Mouse (Mus musculus) embryonic facial prominence, embryonic 10.5 days (tissue): ENCODE measurements around the gene Myadml2. TPM values are rescaled to one million over a fixed set of nuclear protein-coding genes. Genes with fewer than 3 reads are reported as not detected.
A peak's percentile ranks its signal among the peaks of the same experiment; 100 is the strongest.

ENCODE experiments used
- DNase-seq: peaks from one replicate; pipeline ENCODE4 v3.0.0-alpha.2; 2017; ENCODE audit warnings: low spot score
- H3K27ac ChIP-seq: fragments of 300-500 bp; sonication (generic); replicated peaks from 2 replicates; pipeline ENCODE4 v1.5.1; 2016; ENCODE audit warnings: mild to moderate bottlenecking
- H3K27me3 ChIP-seq: fragments of 300-500 bp; sonication (generic); replicated peaks from 2 replicates; pipeline ENCODE4 v1.6.1; 2016; ENCODE audit warnings: low read depth, mild to moderate bottlenecking; ENCODE audit not compliant: poor library complexity, severe bottlenecking
- H3K36me3 ChIP-seq: fragments of 300-500 bp; sonication (generic); replicated peaks from 2 replicates; pipeline ENCODE4 v1.6.1; 2016; ENCODE audit warnings: mild to moderate bottlenecking, moderate library complexity
- H3K4me1 ChIP-seq: fragments of 300-500 bp; sonication (generic); 2 replicates; pipeline ENCODE4 v1.6.1; 2016
- H3K4me3 ChIP-seq: fragments of 300-500 bp; sonication (generic); 2 replicates; pipeline ENCODE4 v1.5.1; 2016; ENCODE audit warnings: mild to moderate bottlenecking, moderate library complexity
- H3K9me3 ChIP-seq: fragments of 300-500 bp; sonication (generic); 2 replicates; pipeline ENCODE4 v1.6.1; 2016; ENCODE audit warnings: mild to moderate bottlenecking
- WGBS: fragments of 180-500 bp; shearing (Covaris S2); methylation state at CpG from one replicate; pipeline ENCODE4 v1.1.7; 2016; 5-methylcytosine and 5-hydroxymethylcytosine counted together
- polyA plus RNA-seq: library from polyadenylated mRNA; unstranded; fragments of >200 nt; fragmentation: Nextera tagmentation; extraction: Ambion mirVana; gene quantifications from 2 replicates; pipeline ENCODE4 v1.2.1, GENCODE M21; 2016

Gene Myadml2
- polyA plus RNA-seq, 1 experiment from 2014 or later, result not detected

GRCm38 (mm10) chr11:120658876-120659410, 11.0 kb upstream of the Myadml2 start:
- WGBS, result 5% methylated on average over 24 of the region's 24 CpGs
- Histone ChIP-seq H3K27ac (no peak overlapping the region), H3K36me3 (no peaks in the 10 kb centered on the region), H3K4me3 (peak overlapping the region; percentile 60), H3K9me3 (no peaks in the 10 kb centered on the region), H3K4me1 (peaks cover 31% of the 10 kb centered on the region), H3K27me3 (peaks cover 100% of the 10 kb centered on the region)
- DNase-seq, result peak; percentile 84

- H3K27ac ChIP-seq, result no peak overlapping the region
- no peaks in the 10 kb centered on the region for H3K36me3 ChIP-seq
- H3K27me3 ChIP-seq, result peaks cover 86% of the 10 kb centered on the region
- no peaks in the 10 kb centered on the region for H3K9me3 ChIP-seq
- DNase-seq, result no peak
- WGBS, result 84% methylated on average over 4 of the region's 4 CpGs
- peaks cover 31% of the 10 kb centered on the region for H3K4me1 ChIP-seq
- no peak overlapping the region for H3K4me3 ChIP-seq
Measured at GRCm38 (mm10) chr11:120657301-120657700, 9.3 kb upstream of the Myadml2 start.

GRCm38 (mm10) chr11:120654741-120655140, 6.8 kb upstream of the Myadml2 start:
- 71% methylated on average over 3 of the region's 3 CpGs for WGBS
- DNase-seq, result no peak
- no peaks in the 10 kb centered on the region for H3K36me3 ChIP-seq
- H3K4me3 ChIP-seq, result no peak overlapping the region
- no peaks in the 10 kb centered on the region for H3K9me3 ChIP-seq
- peaks cover 13% of the 10 kb centered on the region for H3K4me1 ChIP-seq
- no peak overlapping the region for H3K27ac ChIP-seq
- peaks cover 65% of the 10 kb centered on the region for H3K27me3 ChIP-seq

- 72% methylated on average over 3 of the region's 3 CpGs for WGBS
Measured at GRCm38 (mm10) chr11:120651872-120652271, 3.9 kb upstream of the Myadml2 start.

GRCm38 (mm10) chr11:120647047-120647830, 719 bp downstream of the Myadml2 start:
- Histone ChIP-seq H3K4me3 (peak overlapping the region; percentile 39; the same call in 1 of the 2 replicates), H3K9me3 (no peaks in the 10 kb centered on the region), H3K27ac (no peak overlapping the region), H3K4me1 (peaks cover 30% of the 10 kb centered on the region), H3K27me3 (peaks cover 49% of the 10 kb centered on the region), H3K36me3 (no peaks in the 10 kb centered on the region)
- WGBS, result 81% methylated on average over 35 of the region's 35 CpGs
- no peak for DNase-seq

More at GRCm38 (mm10) chr11:120651872-120652271, 3.9 kb upstream of the Myadml2 start:
- Histone ChIP-seq H3K36me3 (no peaks in the 10 kb centered on the region), H3K27me3 (peaks cover 56% of the 10 kb centered on the region), H3K27ac (no peak overlapping the region), H3K4me3 (no peak overlapping the region), H3K4me1 (peaks cover 12% of the 10 kb centered on the region), H3K9me3 (no peaks in the 10 kb centered on the region)
- no peak for DNase-seq

- peaks cover 43% of the 10 kb centered on the region for H3K4me1 ChIP-seq
- peaks cover 55% of the 10 kb centered on the region for H3K27me3 ChIP-seq
- peak within 1 kb of the TSS; percentile 68 for H3K4me3 ChIP-seq
- DNase-seq, result peak; percentile 96
- WGBS, result under 1% methylated on average over 15 of the region's 15 CpGs
- H3K9me3 ChIP-seq, result no peaks in the 10 kb centered on the region
- no peaks in the 10 kb centered on the region for H3K36me3 ChIP-seq
- peak within 1 kb of the TSS; percentile 83 for H3K27ac ChIP-seq
Measured at GRCm38 (mm10) chr11:120643601-120643987, 4.4 kb downstream of the Myadml2 start, which contains the start of gene Pycr1. TSS of gene Pycr1 (minus strand) at chr11:120643769.

- Histone ChIP-seq H3K36me3 (no peaks in the 10 kb centered on the region), H3K9me3 (no peaks in the 10 kb centered on the region), H3K4me3 (peak overlapping the region; percentile 68), H3K27ac (peak overlapping the region; percentile 83), H3K4me1 (peaks cover 39% of the 10 kb centered on the region), H3K27me3 (peaks cover 52% of the 10 kb centered on the region)
- 4% methylated on average over 18 of the region's 18 CpGs for WGBS
- DNase-seq, result no peak
Measured at GRCm38 (mm10) chr11:120642939-120643600, 4.9 kb downstream of the Myadml2 start.

GRCm38 (mm10) chr11:120641869-120642268, 6.1 kb downstream of the Myadml2 start:
- Histone ChIP-seq H3K4me3 (no peak overlapping the region; the same call in 1 of the 2 replicates), H3K27me3 (peaks cover 40% of the 10 kb centered on the region), H3K4me1 (peaks cover 31% of the 10 kb centered on the region), H3K36me3 (no peaks in the 10 kb centered on the region), H3K9me3 (no peaks in the 10 kb centered on the region), H3K27ac (no peak overlapping the region)
- no peak for DNase-seq
- WGBS, result 90% methylated on average over 8 of the region's 8 CpGs

GRCm38 (mm10) chr11:120641255-120641654, 6.7 kb downstream of the Myadml2 start:
- DNase-seq, result no peak
- no peak overlapping the region for H3K4me3 ChIP-seq
- 0 out of 2 replicates have a peak overlapping the region, but pooled peaks have one; percentile 5 for H3K27ac ChIP-seq
- no peaks in the 10 kb centered on the region for H3K36me3 ChIP-seq
- no peaks in the 10 kb centered on the region for H3K9me3 ChIP-seq
- peaks cover 34% of the 10 kb centered on the region for H3K27me3 ChIP-seq
- H3K4me1 ChIP-seq, result peaks cover 31% of the 10 kb centered on the region
- WGBS, result 62% methylated on average over 9 of the region's 9 CpGs

- WGBS, result 84% methylated on average over 5 of the region's 5 CpGs
- Histone ChIP-seq H3K4me1 (peaks cover 32% of the 10 kb centered on the region), H3K4me3 (no peak overlapping the region), H3K27me3 (no peaks in the 10 kb centered on the region), H3K27ac (no peak overlapping the region), H3K36me3 (peaks cover 7% of the 10 kb centered on the region), H3K9me3 (no peaks in the 10 kb centered on the region)
- no peak for DNase-seq
Measured at GRCm38 (mm10) chr11:120634810-120635209, 13.1 kb downstream of the Myadml2 start.

- peak within 1 kb of the TSS; percentile 99 for H3K4me3 ChIP-seq
Measured at GRCm38 (mm10) chr11:120633520-120634343, 14.2 kb downstream of the Myadml2 start, which contains the start of gene Mafg. TSS of gene Mafg (minus strand) at chr11:120633600.

More at GRCm38 (mm10) chr11:120633520-120634343, 14.2 kb downstream of the Myadml2 start, which contains the start of gene Mafg:
- Histone ChIP-seq H3K9me3 (no peaks in the 10 kb centered on the region), H3K27me3 (no peaks in the 10 kb centered on the region), H3K4me1 (peaks cover 39% of the 10 kb centered on the region), H3K27ac (peak within 1 kb of the TSS; percentile 97), H3K36me3 (peaks cover 18% of the 10 kb centered on the region)
- peak; percentile 97 for DNase-seq
- 11% methylated on average over 58 of the region's 58 CpGs for WGBS
